Mouse (Mus musculus) telencephalon, adult 2 months (tissue): ENCODE measurements around the gene Cdhr5.

ENCODE experiments used
- DNase-seq: peaks from one replicate; pipeline ENCODE4 v3.0.0-alpha.2; 2011; ENCODE audit warnings: low read depth, low spot score

Gene Cdhr5

DNA sequence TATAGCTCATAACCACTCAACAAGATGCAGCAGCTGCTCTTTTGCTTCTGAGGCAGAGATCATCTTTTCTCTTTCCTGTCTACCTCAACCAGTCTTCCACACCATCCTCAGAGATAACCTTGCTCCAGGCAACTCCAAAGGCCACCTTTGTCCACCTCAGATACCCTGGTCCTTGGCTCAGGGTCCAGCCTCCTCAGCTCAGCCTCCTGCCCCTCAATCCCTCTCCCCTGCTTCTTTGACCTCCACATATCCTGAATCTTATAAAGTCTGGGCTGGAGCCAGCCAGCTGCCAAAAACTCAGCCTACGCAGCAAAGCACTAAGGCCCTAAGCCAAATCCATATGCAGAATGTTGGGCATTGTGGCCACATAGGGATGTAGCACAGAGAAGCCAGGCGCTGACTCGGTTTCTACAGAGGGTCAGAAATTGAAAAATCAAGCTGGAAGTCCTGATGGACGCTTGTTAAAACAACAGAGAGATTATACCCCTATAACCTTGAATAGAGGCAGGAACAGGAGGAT is 53.8 kb downstream of the Cdhr5 start:
- no peak for DNase-seq

DNA sequence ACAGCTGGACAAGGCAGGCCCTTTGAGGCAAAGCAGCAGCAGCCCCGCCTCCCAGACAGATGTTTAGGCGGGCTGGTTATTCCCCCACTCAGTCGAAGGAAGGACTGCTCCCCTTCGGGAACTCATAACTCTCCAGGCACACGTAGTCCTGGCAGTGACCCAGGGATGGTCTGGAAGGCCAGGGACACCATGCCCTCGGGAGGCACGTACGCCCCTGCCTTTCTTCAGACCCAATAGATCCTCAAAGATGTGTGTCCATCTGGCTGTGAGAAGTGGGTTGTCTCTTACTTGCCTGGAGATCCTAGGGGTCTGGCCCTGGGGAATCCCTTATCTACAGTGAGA is 54.5 kb downstream of the Cdhr5 start:
- DNase-seq, result no peak

DNA sequence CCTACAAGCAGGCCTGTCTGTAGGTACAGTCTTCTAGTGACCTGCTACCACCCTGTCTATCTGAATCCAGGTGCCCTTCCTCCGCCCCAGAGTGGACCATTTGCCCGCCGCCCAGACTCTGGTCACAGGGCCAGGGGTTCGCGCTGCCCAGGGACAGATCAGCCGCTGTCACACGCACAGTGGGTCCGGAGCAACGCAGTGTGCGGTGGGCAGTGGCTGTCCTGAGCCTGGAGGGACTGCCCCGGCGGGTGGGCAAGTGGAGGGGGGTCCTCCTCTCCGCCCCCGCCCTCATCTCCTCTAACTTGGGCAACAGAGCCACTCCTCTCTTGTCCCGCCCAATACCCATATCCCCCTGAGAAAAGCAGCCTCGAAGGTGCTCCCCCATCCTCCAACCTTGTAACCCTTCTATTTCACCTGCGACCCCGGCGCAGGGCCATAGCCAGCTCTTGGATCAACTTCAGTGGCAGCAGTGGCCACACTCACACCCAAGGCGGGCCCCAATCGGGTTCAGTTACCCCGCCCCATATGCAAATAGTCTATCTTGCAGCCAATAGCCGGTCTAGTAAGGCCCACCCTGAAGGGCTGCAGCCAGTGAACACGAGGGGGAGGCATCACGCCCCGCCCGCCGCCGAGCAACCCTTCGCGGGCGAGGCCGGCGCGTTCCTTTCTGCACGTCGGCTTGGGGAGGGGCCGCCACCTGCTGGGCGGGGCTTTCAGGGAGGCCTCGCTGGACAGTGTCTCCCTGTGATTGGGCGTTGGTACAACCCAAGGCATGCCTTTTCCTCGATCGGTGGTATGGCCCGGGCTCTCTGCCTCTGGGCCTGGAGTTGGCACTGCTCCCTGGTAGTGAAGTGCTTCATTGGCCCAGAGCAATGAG is 55.1 kb downstream of the Cdhr5 start:
- peak; percentile 92 for DNase-seq

DNA sequence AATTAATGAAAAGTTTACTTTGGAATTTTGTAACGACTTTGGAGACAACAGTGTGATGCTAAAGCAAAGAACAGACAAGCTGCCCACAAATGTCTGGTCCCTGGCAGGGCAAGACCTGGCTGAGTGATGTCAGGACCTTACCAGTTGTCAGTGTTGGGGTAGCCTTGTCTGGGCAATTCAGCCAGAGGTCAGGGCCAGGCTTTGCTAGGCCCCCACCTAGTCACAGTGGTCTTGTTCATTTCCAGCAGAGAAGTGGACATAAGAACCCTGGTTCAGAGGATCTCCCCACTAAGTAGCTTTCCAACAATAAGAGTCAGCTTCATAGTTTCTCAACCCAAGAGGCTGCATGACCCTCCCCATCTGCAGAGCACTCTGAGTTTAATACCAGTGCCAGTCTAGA is 56.2 kb downstream of the Cdhr5 start:
- DNase-seq, result no peak

DNA sequence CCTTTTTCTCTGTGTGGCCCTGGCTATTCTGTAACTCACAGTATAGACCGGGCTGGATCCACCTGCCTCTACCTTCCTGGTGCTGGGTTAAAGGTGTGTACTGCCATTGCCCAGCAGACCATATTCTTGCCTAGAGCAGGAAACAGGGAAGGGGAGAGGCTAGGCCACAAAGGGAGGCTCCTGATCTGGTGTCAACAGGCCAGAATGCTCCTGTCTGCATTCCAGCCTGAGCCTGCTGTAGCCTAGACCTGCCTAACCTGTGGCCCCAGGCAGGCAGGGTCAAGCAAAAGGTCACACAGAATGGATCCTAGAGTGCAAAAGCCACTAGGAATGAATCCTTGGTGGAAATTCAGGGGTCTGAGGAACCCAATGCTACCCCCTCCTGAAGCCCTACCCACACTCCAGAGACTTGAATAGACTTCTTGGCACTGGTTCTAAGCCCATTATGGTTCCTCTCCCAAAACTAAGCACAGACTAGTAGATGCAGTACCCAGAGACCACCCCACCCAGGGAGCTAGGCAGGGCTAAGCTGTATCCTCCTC is 57.0 kb downstream of the Cdhr5 start:
- no peak for DNase-seq
